Mouse (Mus musculus): ENCODE measurements around the gene Gm21974. TPM values are rescaled to one million over a fixed set of nuclear protein-coding genes. Genes with fewer than 3 reads are reported as not detected.
A peak's percentile ranks its signal among the peaks of the same experiment; 100 is the strongest.

Gm21974 gene
- total and polyA plus RNA-seq, 3 experiments = not detected

DNA sequence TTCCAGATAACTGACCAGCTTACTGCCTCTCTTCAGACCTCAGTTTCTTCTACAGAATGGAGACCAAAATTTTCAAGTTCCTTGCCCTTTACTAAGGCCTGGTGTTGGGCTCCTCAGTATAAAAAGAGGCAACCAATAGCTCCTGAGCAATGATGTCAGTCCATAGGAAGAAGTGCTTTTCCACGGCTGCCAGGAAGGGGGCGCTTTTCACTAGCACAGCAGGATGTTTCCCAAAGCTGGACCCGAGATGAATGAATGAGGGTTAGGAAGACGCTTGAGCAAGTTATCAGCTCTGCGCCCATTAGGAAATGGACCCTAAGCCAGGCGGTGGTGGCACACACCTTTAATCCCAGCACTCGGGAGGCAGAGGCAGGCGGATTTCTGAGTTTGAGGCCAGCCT lies 26.3 kb upstream of the Gm21974 start:
- ATAC-seq (ENCODE audit: extremely low read depth, insufficient number of reproducible peaks, low FRiP score, poor library complexity, severe bottlenecking) (no peak), DNase-seq (ENCODE audit: low spot score) (no peak)
- H3K4me1 ChIP-seq (ENCODE audit: insufficient read depth, low read depth, low read length) = peaks cover 19% of the 10 kb centered on the region
- TF ChIP-seq CTCF (IDR thresholded peaks at IDR 0.05; ENCODE audit: low read depth, low read length) (peak; percentile 5; the same call in 1 of the 2 replicates), TAL1 (conservative IDR thresholded peaks at IDR 0.05; ENCODE audit: low read depth, low read length) (no peak)
- H3K9me3 ChIP-seq (replicated peaks) = no peaks in the 10 kb centered on the region
- H3K36me3 ChIP-seq (replicated peaks) = peaks cover 95% of the 10 kb centered on the region
- H3K27me3 ChIP-seq (ENCODE audit: insufficient read depth, low read length) = no peaks in the 10 kb centered on the region
- no peak overlapping the region for H3K4me3 ChIP-seq (ENCODE audit: low read depth, low read length)

DNA sequence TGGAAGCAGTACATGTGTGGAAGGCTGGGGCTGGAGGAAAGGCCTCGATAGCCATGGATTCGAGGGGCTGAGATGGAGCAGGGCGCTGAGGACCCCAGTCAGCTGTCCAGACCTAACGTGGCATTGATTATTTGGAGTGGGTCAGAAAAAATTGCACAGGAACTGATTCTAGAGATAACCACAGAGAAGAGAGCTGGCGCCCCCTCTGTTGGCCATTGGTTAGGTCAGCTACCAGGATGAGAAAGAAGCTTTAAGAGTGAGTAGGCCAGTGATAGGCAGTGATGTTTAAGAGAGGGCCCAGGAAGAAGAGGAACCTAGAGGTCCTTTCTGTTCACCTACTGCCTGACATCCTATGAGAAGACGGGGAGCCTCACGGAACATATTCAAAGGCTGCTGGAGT lies 24.0 kb upstream of the Gm21974 start:
- H3K36me3 ChIP-seq (replicated peaks) = peaks cover 94% of the 10 kb centered on the region
- TF ChIP-seq GATA2 (IDR thresholded peaks at IDR 0.05; ENCODE audit: borderline replicate concordance, low read depth, low read length) = no peak
- peaks cover 23% of the 10 kb centered on the region for H3K4me1 ChIP-seq (ENCODE audit: insufficient read depth, low read depth, low read length)
- no peaks in the 10 kb centered on the region for H3K9me3 ChIP-seq (replicated peaks)
- ATAC-seq (ENCODE audit: extremely low read depth, insufficient number of reproducible peaks, low FRiP score, poor library complexity, severe bottlenecking) (no peak), DNase-seq (ENCODE audit: low spot score) (no peak)
- no peak overlapping the region for H3K4me3 ChIP-seq (ENCODE audit: low read depth, low read length)
- no peaks in the 10 kb centered on the region for H3K27me3 ChIP-seq (ENCODE audit: insufficient read depth, low read length)

DNA sequence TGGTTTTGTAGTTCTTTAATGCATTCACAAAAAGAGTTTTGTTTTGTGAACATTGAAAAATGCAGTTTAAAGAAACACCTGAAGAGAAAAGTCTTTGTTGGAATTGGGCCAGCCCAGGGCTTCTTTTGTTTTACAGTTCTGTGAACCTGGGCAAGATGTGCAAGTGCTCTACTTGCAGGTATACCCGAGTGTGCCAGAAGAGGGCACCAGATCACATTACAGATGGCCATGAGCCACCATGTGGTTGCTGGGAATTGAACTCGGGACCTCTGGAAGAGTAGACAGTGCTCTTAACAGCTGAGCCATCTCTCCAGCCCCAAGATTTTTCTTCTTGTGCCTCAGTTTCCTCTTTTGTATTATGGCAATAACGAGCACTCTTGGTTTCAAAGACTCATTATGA lies 22.9 kb upstream of the Gm21974 start:
- ATAC-seq (ENCODE audit: extremely low read depth, insufficient number of reproducible peaks, low FRiP score, poor library complexity, severe bottlenecking) = no peak

DNA sequence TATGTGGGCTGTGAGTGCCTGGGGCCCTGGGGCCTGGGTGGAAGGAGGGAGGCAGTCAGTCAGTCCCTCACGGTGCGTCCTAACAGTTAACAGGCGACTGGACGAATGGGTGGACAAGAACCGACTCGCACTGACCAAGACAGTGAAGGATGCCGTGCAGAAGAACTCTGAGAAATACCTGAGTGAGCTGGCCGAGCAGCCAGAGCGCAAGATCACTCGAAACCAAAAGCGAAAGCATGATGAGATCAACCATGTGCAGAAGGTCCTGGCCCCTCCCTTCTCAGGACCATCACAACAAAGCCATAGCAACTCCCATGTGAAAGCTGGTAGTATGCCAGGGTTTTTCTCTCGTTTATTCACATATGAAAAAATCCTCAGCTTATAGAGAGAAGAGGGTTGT lies 20.0 kb upstream of the Gm21974 start:
- DNase-seq (ENCODE audit: low spot score) = no peak
- Histone ChIP-seq H3K4me3 (ENCODE audit: low read depth, low read length) (no peak overlapping the region), H3K9me3 (replicated peaks) (no peaks in the 10 kb centered on the region), H3K36me3 (replicated peaks) (peaks cover 63% of the 10 kb centered on the region), H3K27me3 (ENCODE audit: insufficient read depth, low read length) (no peaks in the 10 kb centered on the region), H3K4me1 (ENCODE audit: insufficient read depth, low read depth, low read length) (peaks cover 24% of the 10 kb centered on the region)
- no peak for TF ChIP-seq POLR2AphosphoS5 (IDR thresholded peaks at IDR 0.05; ENCODE audit: insufficient replicate concordance, low read depth, low read length)
- TF ChIP-seq GATA1 (IDR thresholded peaks at IDR 0.05; ENCODE audit: borderline replicate concordance, low read length) = no peak
- TF ChIP-seq GATA2 (IDR thresholded peaks at IDR 0.05; ENCODE audit: borderline replicate concordance, low read depth, low read length) = no peak
- no peak for TF ChIP-seq TAL1 (conservative IDR thresholded peaks at IDR 0.05; ENCODE audit: low read depth, low read length)
- TF ChIP-seq CTCF (IDR thresholded peaks at IDR 0.05; ENCODE audit: low read depth, low read length) = no peak
- ATAC-seq (ENCODE audit: extremely low read depth, insufficient number of reproducible peaks, low FRiP score, poor library complexity, severe bottlenecking) = no peak

More for the DNA sequence above, 22.9 kb upstream of the Gm21974 start:
- DNase-seq (ENCODE audit: low spot score) = no peak
- H3K36me3 ChIP-seq (replicated peaks) = peaks cover 84% of the 10 kb centered on the region
- H3K9me3 ChIP-seq (replicated peaks) = no peaks in the 10 kb centered on the region
- no peaks in the 10 kb centered on the region for H3K27me3 ChIP-seq (ENCODE audit: insufficient read depth, low read length)
- no peak for TF ChIP-seq GATA2 (IDR thresholded peaks at IDR 0.05; ENCODE audit: borderline replicate concordance, low read depth, low read length)
- no peak for TF ChIP-seq GATA1 (IDR thresholded peaks at IDR 0.05; ENCODE audit: borderline replicate concordance, low read length)
- TF ChIP-seq TAL1 (conservative IDR thresholded peaks at IDR 0.05; ENCODE audit: low read depth, low read length) = no peak
- TF ChIP-seq CTCF (IDR thresholded peaks at IDR 0.05; ENCODE audit: low read depth, low read length) = peak; percentile 42; the same call in 1 of the 2 replicates
- no peak overlapping the region for H3K4me3 ChIP-seq (ENCODE audit: low read depth, low read length)
- peaks cover 27% of the 10 kb centered on the region for H3K4me1 ChIP-seq (ENCODE audit: insufficient read depth, low read depth, low read length)

DNA sequence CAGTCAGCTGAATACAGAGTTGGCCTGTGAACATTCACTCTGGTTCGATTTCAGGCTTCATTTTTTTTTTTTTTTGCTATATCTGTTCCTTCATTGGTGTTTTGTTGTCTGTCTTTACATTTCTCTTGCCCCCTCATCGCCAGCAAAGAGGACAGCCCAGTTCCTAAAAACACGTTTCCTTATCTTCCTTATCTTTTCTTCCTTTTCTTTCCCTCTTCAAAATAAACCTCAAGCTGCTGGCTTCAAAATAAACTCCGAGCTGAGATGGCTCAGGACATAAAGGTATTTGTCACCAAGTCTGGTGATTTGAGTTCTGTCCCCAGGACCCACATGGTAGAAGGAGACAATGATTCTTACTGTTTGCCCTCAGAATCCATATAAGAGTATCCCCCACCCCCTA lies 17.7 kb upstream of the Gm21974 start:
- TF ChIP-seq GATA1 (IDR thresholded peaks at IDR 0.05; ENCODE audit: borderline replicate concordance, low read length) (no peak), CTCF (IDR thresholded peaks at IDR 0.05; ENCODE audit: low read depth, low read length) (no peak)
- H3K4me3 ChIP-seq (ENCODE audit: low read depth, low read length) = peak overlapping the region; percentile 87
- H3K36me3 ChIP-seq (replicated peaks) = peaks cover 63% of the 10 kb centered on the region
- H3K27me3 ChIP-seq (ENCODE audit: insufficient read depth, low read length) = no peaks in the 10 kb centered on the region
- H3K9me3 ChIP-seq (replicated peaks) = no peaks in the 10 kb centered on the region
- DNase-seq (ENCODE audit: low spot score) (no peak), ATAC-seq (ENCODE audit: extremely low read depth, insufficient number of reproducible peaks, low FRiP score, poor library complexity, severe bottlenecking) (no peak)
- H3K4me1 ChIP-seq (ENCODE audit: insufficient read depth, low read depth, low read length) = peaks cover 23% of the 10 kb centered on the region

DNA sequence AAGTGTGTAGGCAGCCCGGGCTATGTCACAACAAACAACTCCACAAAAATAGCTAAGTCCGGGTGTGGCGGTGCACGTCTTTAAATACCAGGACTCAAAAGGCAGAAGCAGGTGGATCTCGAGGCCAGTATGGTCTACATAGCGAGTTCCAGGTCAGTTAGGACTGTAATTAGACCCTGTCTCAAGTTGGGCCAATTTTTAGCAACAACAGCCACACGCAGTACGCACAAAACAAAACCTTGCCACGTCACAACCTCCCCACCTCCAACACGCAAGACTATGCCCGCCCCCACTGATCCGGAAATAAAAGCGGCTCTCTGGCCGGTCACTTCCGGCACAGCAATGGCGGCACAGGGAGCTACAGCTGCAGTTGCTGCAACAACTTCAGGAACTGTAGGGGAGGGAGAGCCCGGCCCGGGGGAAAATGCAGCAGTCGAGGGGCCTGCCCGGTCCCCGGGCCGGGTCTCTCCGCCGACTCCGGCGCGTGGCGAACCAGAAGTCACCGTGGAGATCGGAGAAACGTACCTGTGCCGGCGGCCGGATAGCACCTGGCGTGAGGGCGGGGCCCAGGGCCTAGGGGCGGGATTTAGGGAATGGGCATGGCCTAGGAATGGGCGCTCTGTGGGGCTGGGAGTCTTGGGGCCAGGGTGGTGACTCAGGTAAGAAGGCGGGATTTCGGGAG lies 17.1 kb upstream of the Gm21974 start, which contains the start of gene Kat8:
Gene Kat8 (plus strand): TSS at position 327 of the 682 bp plus-strand sequence.
- peaks cover 63% of the 10 kb centered on the region for H3K36me3 ChIP-seq (replicated peaks)
- peak; percentile 86 for ATAC-seq (ENCODE audit: extremely low read depth, insufficient number of reproducible peaks, low FRiP score, poor library complexity, severe bottlenecking)
- no peaks in the 10 kb centered on the region for H3K9me3 ChIP-seq (replicated peaks)
- peaks cover 21% of the 10 kb centered on the region for H3K4me1 ChIP-seq (ENCODE audit: insufficient read depth, low read depth, low read length)
- DNase-seq (ENCODE audit: low spot score) = peak; percentile 83
- TF ChIP-seq GATA1 (IDR thresholded peaks at IDR 0.05; ENCODE audit: borderline replicate concordance, low read length) (no peak), GATA2 (IDR thresholded peaks at IDR 0.05; ENCODE audit: borderline replicate concordance, low read depth, low read length) (no peak), CTCF (IDR thresholded peaks at IDR 0.05; ENCODE audit: low read depth, low read length) (no peak), POLR2AphosphoS5 (IDR thresholded peaks at IDR 0.05; ENCODE audit: insufficient replicate concordance, low read depth, low read length) (no peak), TAL1 (conservative IDR thresholded peaks at IDR 0.05; ENCODE audit: low read depth, low read length) (no peak)
- H3K27me3 ChIP-seq (ENCODE audit: insufficient read depth, low read length) = no peaks in the 10 kb centered on the region
- H3K4me3 ChIP-seq (ENCODE audit: low read depth, low read length) = peak within 1 kb of the TSS; percentile 87

DNA sequence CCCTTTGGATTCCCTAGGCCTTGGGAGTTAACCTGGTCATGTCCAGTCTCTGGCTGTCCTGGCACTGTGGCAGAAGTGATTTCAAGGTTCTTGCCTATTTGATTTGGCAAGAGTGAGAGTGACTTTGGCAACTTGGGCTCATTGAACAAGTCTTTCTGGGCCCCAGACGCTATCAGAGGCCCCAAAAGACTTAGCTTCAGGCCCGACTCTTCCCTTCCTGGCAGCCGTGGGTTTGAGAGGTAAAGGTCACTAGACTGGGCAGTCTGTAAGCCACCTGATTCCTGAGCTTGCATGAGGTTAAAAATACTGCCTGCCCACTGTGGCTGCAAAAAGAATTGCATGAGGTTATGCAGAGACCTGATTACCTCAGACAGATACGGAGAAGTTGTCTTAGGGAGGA lies 13.4 kb upstream of the Gm21974 start:
- no peaks in the 10 kb centered on the region for H3K27me3 ChIP-seq (ENCODE audit: insufficient read depth, low read length)
- no peak for ATAC-seq (ENCODE audit: extremely low read depth, insufficient number of reproducible peaks, low FRiP score, poor library complexity, severe bottlenecking)
- H3K4me3 ChIP-seq (ENCODE audit: low read depth, low read length) = no peak overlapping the region
- TF ChIP-seq TAL1 (conservative IDR thresholded peaks at IDR 0.05; ENCODE audit: low read depth, low read length) (no peak), CTCF (IDR thresholded peaks at IDR 0.05; ENCODE audit: low read depth, low read length) (no peak), POLR2AphosphoS5 (IDR thresholded peaks at IDR 0.05; ENCODE audit: insufficient replicate concordance, low read depth, low read length) (no peak), GATA2 (IDR thresholded peaks at IDR 0.05; ENCODE audit: borderline replicate concordance, low read depth, low read length) (no peak), GATA1 (IDR thresholded peaks at IDR 0.05; ENCODE audit: borderline replicate concordance, low read length) (no peak)
- H3K4me1 ChIP-seq (ENCODE audit: insufficient read depth, low read depth, low read length) = peaks cover 41% of the 10 kb centered on the region
- DNase-seq (ENCODE audit: low spot score) = no peak
- peaks cover 62% of the 10 kb centered on the region for H3K36me3 ChIP-seq (replicated peaks)
- no peaks in the 10 kb centered on the region for H3K9me3 ChIP-seq (replicated peaks)
